ENCODE assay signal across 8 mouse cellular contexts in the genomic region with DNA sequence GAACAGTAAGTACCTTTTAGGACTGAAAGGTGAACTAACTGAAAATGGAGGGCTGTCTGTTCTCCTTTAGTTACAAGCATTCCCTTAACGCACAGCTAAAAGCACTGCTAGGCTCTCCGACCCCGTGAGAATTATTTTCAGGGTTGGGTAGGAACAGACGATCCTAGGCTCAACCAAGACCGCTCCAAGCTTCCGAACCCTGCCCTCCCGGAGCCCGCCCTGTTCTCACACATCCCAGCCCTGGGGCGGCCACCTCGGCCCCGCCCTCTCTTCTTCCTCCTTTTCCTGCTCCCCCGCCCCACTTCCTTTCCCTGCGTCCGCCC. TPM values are rescaled to one million over a fixed set of nuclear protein-coding genes. Genes with fewer than 3 reads are reported as not detected.
DNase-seq lines count a peak whose midpoint lies in the region; ATAC-seq lines count a peak whose summit lies in the region.

TSS of gene Ywhab (plus strand) at position 307 of the 323 bp plus-strand sequence.

- H3K9me3 ChIP-seq in embryonic facial prominence, embryonic 14.5 days (ENCODE audit: control insufficient read depth, low read length) = no peaks in the 10 kb centered on the region
- H3K9me3 ChIP-seq in heart, embryonic 14.5 days (ENCODE audit: control insufficient read depth, low read length) = no peaks in the 10 kb centered on the region
- H3K9me3 ChIP-seq in midbrain, embryonic 16.5 days (replicated peaks; ENCODE audit: control insufficient read depth, low read length, poor library complexity, severe bottlenecking) = no peaks in the 10 kb centered on the region

- peaks cover 7% of the 10 kb centered on the region; the same call in 1 of the 2 replicates for H3K36me3 ChIP-seq in embryonic facial prominence, embryonic 14.5 days (ENCODE audit: control insufficient read depth, insufficient read depth, low read length)
- H3K36me3 ChIP-seq in heart, embryonic 14.5 days (ENCODE audit: control insufficient read depth, insufficient read depth, low read length) = peaks cover 12% of the 10 kb centered on the region
- H3K36me3 ChIP-seq in midbrain, embryonic 16.5 days (ENCODE audit: control insufficient read depth, insufficient read depth, low read length) = no peaks in the 10 kb centered on the region

- peak within 1 kb of the TSS; percentile 91 for H3K9ac ChIP-seq in embryonic facial prominence, embryonic 14.5 days (ENCODE audit: low read depth, low read length)
- peak within 1 kb of the TSS; percentile 90 for H3K9ac ChIP-seq in heart, embryonic 14.5 days (ENCODE audit: low read length)
- peak within 1 kb of the TSS; percentile 93 for H3K9ac ChIP-seq in midbrain, embryonic 16.5 days (ENCODE audit: low read depth, low read length)

- under 1% methylated on average over 12 of the region's 14 CpGs for WGBS in embryonic facial prominence, embryonic 14.5 days
- under 1% methylated on average over 14 of the region's 14 CpGs for WGBS in heart, embryonic 14.5 days
- 0% methylated on average over 10 of the region's 14 CpGs for WGBS in midbrain, embryonic 16.5 days

- DNase-seq in thymus, postnatal 0 days (ENCODE audit: low spot score) = no peak
- no peak for DNase-seq in thymus, postnatal 14 days
- no peak for DNase-seq in embryonic facial prominence, embryonic 14.5 days (ENCODE audit: low spot score)
- no peak for DNase-seq in left cerebral cortex, adult 8-10 months (ENCODE audit: low spot score in 2 of 2)
- DNase-seq in embryo, embryonic 11 days = no peak
- no peak for DNase-seq in frontal cortex, postnatal 36 days (ENCODE audit: low spot score in 2 of 2)

- H3K27me3 ChIP-seq in embryonic facial prominence, embryonic 14.5 days (replicated peaks; ENCODE audit: control insufficient read depth, insufficient read depth, low read length) = no peaks in the 10 kb centered on the region
- no peaks in the 10 kb centered on the region for H3K27me3 ChIP-seq in heart, embryonic 14.5 days (ENCODE audit: control insufficient read depth, insufficient read depth, low read length)
- H3K27me3 ChIP-seq in midbrain, embryonic 16.5 days (ENCODE audit: control insufficient read depth, insufficient read depth, low read depth, low read length) = no peaks in the 10 kb centered on the region

- H3K4me3 ChIP-seq in embryonic facial prominence, embryonic 14.5 days (ENCODE audit: low read depth, low read length) = peak within 1 kb of the TSS; percentile 99
- peak within 1 kb of the TSS; percentile 68 to 93 for H3K4me3 ChIP-seq in heart, embryonic 14.5 days (ENCODE audit: control insufficient read depth in 1 of 2, insufficient read depth in 1 of 2, low read depth in 1 of 2, low read length in 2 of 2)
- H3K4me3 ChIP-seq in midbrain, embryonic 16.5 days (ENCODE audit: low read depth, low read length) = peak within 1 kb of the TSS; percentile 99

- H3K27ac ChIP-seq in embryonic facial prominence, embryonic 14.5 days (replicated peaks; ENCODE audit: low read depth, low read length) = peak within 1 kb of the TSS; percentile 96
- H3K27ac ChIP-seq in heart, embryonic 14.5 days (replicated peaks in 1 of 2; ENCODE audit: control insufficient read depth in 1 of 2, insufficient read depth in 1 of 2, low read depth in 2 of 2, low read length in 2 of 2) = peak within 1 kb of the TSS; percentile 90 to 95
- H3K27ac ChIP-seq in midbrain, embryonic 16.5 days (ENCODE audit: low read length) = peak within 1 kb of the TSS; percentile 85

- H3K4me1 ChIP-seq in embryonic facial prominence, embryonic 14.5 days (ENCODE audit: control insufficient read depth, insufficient read depth, low read length) = peaks cover 14% of the 10 kb centered on the region
- H3K4me1 ChIP-seq in heart, embryonic 14.5 days (ENCODE audit: control insufficient read depth in 2 of 2, insufficient read depth in 2 of 2, low read length in 2 of 2) = peaks cover 5 to 27% of the 10 kb centered on the region in 2 experiments; a peak in 3 of 4 replicates
- H3K4me1 ChIP-seq in midbrain, embryonic 16.5 days (ENCODE audit: control insufficient read depth, insufficient read depth, low read length) = peaks cover 30% of the 10 kb centered on the region

- no peak for ATAC-seq in embryonic facial prominence, embryonic 14.5 days (ENCODE audit: low read depth)
- no peak for ATAC-seq in heart, embryonic 14.5 days (ENCODE audit: insufficient number of reproducible peaks, insufficient read depth, low FRiP score, low read depth)
- no peak for ATAC-seq in midbrain, embryonic 16.5 days

- peak within 1 kb of the TSS; percentile 58 for H3K4me2 ChIP-seq in embryonic facial prominence, embryonic 14.5 days (ENCODE audit: low read depth, low read length)
- peak within 1 kb of the TSS; percentile 86 for H3K4me2 ChIP-seq in heart, embryonic 14.5 days (ENCODE audit: low read length)
- peak within 1 kb of the TSS; percentile 75 for H3K4me2 ChIP-seq in midbrain, embryonic 16.5 days (ENCODE audit: low read length)

RNA-seq across cellular contexts. Expression of gene Ywhab, which starts in this region (rescaled TPM):
- polyA plus RNA-seq in thymus, postnatal 0 days (2015; fragmentation: Nextera tagmentation; extraction: Ambion mirVana) = 265 and 278 TPM in 2 replicates
- polyA plus RNA-seq in embryonic facial prominence, embryonic 14.5 days (2014; fragmentation: Nextera tagmentation; extraction: Ambion mirVana) = 276 and 293 TPM in 2 replicates
- 211 and 212 TPM in 2 replicates for polyA plus RNA-seq in heart, embryonic 14.5 days (2014; fragmentation: Nextera tagmentation; extraction: Ambion mirVana)
- 100 to 1,000 TPM; 427 to 461 (median 444) TPM for total RNA-seq in left cerebral cortex, adult 8-10 months (2022)
- 533 and 553 TPM in 2 replicates for polyA plus RNA-seq in midbrain, embryonic 16.5 days (2015; fragmentation: Nextera tagmentation; extraction: Ambion mirVana)
